Mouse (Mus musculus) CD4-positive, CD25-positive, alpha-beta regulatory T cell, adult 4 months (primary cell): ENCODE results near the gene Mrpl17. TPM values are rescaled to one million over a fixed set of nuclear protein-coding genes. Genes with fewer than 3 reads are reported as not detected.
A peak's percentile ranks its signal among the peaks of the same experiment; 100 is the strongest.
"Not testable (repeated sequence)": the region's sequence is repeated elsewhere in the genome, so short reads cannot be mapped to it uniquely, and the experiment has no call there.

Experiments
- ATAC-seq: one replicate; pipeline ENCODE4 v1.8.0; 2017
- polyA plus RNA-seq, 2 experiments: library from polyadenylated mRNA; unstranded; fragments of 100-300 nt; shearing (Covaris generic); gene quantifications; one replicate each; pipeline ENCODE4 v1.2.1; 2017

Gene Mrpl17
- 100 to 1,000 TPM; 162 to 170 TPM for polyA plus RNA-seq

DNA sequence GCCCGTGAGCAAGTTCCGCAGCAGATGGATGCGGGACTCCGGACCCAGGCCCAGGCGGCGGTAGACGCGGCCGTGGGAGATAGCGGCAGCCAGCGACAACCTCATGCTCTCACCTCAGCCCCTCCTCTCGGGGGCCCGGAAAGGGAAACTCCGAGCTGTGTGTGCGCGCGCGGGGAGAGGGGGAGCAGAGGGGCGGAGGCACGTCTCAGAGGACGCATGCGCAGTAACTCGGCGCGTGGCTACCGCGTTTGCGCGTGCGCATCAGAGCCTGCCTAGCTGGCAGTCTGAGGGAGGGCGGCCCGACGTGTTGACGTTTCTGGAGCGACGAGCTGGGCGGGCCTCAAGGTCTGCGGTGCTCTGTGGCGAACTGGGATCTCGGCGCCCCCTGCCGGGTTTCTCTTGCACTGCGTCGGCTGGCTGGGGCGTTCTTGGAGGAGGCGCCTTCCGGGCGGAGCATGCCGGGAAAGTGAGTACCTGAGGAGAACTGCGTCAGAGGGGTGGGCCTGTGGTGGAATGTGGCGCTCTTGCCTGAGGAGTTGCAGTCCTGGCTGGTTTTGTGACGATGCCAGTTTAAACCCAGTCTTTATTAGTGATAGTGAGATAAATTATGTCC is at the start of gene Mrpl17:
Gene Mrpl17, minus strand, starts transcription at position 223 of the 613 bp plus-strand sequence.
- ATAC-seq: peak; percentile 92

DNA sequence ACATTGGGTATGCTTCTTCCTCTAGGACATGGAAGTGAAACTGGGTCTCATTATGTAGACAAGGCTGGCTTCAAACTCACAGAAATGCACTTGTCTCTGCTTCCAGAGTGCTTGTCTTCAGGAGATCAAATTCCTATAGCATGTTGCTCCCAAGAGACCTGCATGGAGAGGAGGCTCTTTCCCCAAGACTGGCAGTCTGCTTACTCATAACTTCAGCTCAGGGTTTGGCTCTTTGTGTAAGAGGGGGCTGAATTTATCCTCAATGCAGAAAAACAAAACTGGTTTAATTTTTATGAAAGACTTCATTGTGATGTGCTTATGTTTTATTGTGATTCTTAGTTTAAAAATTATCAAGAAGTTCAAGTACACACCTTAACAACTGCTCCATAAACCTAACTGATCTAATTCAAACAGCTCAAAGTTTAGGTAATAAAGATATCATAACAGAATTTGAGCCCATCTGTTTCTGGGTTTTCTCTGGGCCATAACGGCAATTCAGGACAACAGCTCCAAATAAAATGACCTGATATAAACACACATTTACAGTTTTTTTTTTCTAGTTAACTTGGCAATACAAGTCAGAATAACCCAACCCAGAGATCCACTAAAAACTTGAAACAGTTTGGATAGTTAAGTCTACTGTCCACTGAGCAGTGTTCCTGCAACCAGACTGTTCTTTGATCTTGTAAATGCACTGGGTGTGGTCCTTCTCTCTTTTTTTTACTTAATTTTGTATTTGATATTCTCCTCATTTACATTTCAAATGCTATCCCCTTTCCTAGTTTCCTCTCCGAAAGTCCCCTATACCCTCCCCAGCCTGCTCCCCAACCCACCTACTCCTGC is 45.0 kb upstream of the Mrpl17 start:
- ATAC-seq: not testable (repeated sequence)

DNA sequence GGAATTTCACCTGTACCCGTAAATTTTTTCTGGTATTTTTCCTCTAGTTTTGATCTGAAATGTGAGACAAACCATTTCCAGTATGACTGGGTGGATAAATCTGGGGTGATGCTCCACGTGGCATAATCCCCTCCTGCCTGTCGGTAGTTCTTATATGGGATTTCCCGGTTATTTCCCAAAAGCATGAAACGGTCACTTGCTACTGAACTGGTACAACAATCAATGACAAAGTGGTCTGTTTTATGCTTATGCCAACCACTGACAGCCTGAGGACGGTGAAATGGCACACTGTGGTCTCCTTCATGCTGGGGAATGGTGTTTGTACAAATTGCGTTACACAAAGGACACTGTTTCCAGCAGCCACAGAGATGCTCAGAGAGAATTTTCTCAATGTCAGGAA is 13.4 kb upstream of the Mrpl17 start:
- no peak for ATAC-seq

DNA sequence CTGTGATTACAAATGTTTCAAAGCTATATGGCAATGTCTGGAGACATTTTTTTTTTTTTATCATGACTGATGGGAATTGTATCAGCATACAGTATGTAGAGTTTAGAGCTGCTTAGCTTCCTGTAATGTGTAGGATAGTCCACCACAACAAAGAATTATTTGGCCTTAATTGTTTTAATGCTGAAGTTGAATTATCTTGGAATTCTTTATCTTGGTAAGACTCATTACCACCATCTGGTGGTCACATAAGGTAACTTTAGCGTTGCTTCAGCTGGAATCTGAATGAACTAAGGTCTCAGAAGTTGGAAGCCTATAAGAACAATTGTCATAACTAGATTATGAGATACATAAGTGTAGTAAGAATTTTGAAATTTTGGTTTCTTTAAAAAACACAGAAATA is 7.6 kb upstream of the Mrpl17 start:
- ATAC-seq: peak; percentile 54

DNA sequence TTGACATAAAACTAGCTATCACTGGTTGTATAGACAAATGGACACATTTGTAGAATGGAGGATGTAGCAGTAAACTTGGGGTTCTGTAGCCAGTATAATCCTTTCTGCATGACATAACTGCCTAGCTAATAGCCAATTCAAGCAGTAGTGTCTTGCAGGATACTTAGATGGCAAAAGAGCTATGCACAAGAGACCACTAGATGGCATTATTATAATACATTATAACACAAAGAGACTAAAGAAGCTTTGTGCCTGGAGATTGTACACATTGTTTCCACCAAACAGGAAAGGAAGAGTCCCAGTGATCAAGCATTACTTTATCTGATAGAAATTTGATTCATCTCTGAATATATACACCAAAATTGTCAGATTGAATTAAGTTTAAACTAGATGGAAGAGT is 5.8 kb upstream of the Mrpl17 start:
- ATAC-seq: peak; percentile 76

DNA sequence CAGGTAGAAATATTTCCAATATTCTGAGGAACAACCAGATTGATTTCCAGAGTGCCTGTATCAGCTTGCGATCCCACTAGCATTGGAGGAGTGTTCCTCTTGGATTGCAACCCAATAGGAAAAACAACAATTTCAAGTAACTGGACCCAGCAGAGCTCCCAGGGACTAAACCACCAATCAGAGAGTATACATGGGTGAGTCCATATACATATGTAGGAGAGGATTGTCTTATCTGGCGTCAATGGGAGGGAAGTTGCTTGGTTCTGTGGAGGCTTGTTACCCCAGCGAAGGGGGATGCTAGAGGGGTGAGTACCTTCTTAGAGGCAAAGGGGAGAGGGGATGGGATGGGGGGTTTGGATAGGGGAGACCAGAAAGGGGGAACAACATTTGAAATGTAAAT is 2.4 kb upstream of the Mrpl17 start:
- no peak for ATAC-seq

DNA sequence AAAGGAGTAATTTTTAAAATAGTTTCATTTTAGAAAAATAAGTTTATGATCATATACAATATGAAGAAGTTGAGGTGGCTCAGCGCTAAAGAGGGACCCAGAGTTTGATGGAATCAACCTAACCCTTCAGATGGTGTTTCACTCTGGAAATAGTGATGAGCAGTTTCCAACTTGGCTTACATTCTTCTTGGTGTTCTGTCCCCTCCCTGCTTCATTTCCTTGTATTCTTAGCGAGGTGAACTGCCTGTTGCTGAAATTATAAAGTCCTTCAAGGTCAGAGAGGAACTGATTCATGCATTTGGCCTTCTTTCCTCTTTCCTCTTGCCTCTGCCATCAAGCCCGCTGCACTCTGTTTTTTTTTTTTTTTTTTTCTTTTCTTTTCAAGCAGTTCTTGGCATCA is 1.7 kb upstream of the Mrpl17 start:
- no peak for ATAC-seq

DNA sequence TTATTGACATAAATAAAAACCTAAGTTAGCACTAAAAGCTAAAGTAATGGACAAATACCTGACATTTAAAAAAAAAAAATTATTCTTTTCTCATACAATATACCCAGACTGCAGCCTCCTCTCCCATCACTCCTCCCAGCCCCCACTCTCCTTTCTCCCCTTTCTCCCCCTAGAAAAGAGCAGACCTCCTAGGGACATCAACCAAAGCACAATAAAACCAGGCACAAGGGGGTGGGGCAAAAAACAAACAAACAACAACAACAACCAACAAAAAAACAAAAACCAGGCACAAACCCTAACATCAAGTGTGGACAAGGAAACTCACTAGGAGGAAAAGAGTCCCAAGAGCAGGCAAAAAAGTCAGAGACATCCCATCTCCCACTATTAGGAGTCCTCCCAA is 617 bp upstream of the Mrpl17 start:
- no peak for ATAC-seq

DNA sequence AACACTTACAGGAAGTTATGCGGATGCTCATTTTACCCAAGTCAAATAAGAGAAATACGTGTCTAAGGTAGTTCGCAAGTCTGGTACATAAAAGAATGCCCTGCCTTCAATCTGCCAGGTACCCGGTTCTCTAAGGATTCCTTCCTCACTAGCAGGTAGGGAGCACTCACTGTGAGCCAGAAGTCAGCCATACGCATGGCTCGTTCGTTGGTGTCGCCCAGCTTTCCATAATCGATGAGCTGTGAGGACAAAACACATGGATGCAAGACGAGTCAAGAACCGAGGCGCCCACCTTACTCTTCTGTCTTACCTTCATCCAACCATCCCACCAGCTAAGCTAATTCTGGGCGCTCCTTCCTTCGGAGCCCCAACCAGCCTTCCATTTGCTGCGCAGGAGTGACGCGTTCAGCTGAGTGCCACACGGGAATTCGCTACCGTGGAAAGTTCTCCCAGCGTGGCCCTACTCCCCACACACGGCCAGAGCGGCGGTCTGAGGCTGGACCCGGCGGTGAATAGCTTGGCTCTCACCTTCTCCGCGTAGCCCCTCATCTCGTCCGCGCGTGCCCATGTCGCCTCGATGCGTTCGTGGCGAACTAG is 521 bp downstream of the Mrpl17 start:
- peak; percentile 4 for ATAC-seq

DNA sequence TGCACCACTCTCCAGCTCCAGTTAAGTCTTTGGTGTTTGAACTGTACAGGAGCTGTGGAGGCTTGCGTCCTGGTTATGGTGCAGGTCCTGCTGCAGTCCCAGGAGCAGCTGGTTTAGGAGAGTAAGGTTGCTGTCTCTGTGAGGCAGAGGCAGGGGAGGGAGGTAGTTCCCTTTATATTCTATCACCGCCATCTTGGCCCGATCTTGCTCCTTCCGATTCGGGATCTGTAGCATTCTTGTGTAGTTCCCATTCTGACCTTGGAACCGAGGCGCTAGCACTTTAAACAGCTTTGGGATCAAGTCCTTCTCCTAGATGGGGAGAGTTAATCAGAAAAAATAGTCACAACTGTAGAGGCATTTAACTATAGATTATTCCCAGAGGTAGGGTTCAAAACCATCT is 1.1 kb downstream of the Mrpl17 start:
- ATAC-seq: no peak

DNA sequence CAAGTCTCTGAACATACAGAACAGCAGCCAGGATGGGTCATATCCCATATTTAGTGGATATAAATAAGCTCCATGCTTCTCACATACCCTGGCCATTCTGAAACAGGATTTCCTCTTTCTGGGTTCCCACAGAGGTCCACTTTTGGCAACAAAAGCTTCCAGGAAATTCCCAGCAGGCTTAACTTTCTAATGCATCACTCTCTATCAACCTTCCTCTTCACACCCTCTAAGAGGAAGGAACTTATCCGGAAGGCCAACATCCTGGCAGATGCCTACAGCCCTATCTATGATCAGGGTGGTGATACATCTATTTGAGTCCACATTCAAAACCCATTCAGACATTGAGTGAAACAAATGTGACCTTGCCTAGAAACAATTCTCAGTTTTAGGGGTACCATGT is 2.5 kb downstream of the Mrpl17 start:
- no peak for ATAC-seq

DNA sequence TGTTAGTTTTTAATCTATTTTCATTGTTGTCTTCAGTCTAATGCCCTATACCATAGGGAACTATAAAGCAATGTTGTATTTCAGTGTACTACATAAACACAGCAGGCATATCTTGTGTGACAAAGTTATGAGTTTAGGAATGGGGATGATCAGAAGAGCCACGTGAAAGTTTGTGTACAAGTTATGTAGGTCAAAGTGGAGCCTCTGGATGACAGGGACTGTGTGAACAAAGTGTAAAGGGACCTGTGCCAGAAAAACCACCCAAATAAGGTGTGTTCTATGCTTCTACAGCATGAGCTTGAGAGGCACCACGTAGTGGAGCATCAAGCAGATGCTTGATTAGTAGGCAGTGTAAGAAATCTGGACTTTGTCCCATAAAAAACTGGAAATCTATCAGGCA is 4.2 kb downstream of the Mrpl17 start:
- ATAC-seq: no peak

DNA sequence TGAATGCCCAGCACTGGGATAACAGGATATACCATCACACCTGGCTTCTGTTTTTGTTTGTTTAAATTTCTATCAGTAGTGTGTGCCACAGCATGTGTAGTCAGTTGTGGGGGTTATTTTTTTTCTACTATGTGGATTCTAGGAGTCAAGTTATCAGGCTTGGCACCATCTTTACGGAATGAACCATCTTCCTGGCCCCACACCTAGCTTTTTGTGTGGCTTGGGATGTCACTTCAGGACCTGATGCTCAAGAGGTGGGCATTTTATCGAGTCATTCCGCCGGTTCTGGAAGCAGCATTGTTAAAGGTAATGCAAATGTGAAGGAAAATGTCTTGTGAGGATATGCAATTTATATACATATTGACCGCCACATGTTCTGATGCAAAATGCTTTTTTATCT is 4.8 kb downstream of the Mrpl17 start:
- no peak for ATAC-seq

DNA sequence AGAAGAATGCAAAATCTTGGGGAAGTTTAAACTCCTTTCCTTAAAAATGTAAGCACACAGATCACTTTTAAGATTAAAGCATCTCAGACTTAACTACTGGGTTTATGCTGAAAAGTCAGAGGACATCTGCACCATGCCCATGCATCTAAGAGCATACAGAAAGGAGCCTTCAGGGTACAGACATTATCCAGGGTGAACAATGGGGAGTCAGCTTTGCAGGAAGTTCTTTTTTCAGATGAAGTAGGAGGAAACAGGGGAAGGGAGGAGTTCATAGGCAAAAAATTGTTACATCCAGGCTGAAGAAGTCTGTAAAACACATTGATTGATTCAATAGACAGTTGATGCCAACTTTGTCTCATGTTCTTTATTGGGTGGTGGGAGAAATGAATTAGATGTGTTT is 7.5 kb downstream of the Mrpl17 start:
- ATAC-seq: no peak

DNA sequence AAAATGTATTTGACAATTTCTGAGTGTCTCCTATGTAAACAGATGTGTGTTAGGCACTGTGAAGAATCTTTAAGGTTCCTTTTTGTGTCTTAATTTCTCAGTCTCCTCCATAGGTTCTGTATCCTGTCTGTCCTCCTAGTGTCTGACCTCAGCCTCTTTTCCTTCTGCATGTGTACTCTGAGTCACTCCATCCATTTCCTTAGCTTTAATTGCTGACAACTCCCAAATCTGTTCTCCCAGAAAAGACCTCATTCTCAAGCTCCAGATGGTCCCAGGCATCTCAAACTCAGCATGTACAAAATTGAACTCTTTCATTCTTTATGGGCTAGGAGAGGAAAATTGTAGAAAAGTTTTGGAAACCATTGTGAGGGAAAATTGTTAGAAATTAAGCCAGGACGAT is 8.1 kb downstream of the Mrpl17 start:
- no peak for ATAC-seq

DNA sequence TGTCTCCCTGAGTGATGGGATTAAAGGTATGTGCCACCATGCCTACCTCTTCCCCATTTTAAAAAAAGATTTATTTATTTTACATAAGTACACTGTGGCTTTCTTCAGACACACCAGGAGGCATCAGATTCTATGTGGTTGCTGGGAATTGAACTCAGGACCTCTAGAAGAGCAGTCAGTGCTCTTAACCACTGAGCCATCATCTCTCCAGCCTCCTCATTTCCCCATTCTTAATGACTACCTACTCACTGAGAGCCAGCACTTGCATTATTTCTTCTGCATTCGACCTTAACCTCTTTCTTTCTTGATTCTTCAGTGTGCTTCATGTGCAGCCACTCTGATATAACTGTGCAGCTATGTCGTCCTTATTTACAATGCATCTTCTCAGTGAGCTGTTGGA is 8.6 kb downstream of the Mrpl17 start:
- ATAC-seq: no peak

DNA sequence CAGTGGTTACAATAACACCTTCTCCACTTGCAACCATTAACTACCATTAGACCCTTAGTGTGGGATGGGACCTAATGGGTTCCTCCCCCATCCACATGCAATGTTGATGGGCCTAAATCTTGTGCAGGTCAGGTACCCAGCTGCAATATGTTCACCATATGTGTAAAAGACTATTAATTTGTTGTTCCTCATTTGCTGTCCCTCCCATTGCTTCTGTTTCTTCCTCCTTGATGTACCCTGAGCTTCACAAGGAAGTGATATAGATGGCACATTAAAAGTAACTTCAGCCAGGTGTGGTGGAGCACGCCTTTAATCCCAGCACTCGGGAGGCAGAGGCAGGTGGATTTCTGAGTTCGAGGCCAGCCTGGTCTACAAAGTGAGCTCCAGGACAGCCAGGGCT is 13.9 kb downstream of the Mrpl17 start:
- ATAC-seq: no peak

DNA sequence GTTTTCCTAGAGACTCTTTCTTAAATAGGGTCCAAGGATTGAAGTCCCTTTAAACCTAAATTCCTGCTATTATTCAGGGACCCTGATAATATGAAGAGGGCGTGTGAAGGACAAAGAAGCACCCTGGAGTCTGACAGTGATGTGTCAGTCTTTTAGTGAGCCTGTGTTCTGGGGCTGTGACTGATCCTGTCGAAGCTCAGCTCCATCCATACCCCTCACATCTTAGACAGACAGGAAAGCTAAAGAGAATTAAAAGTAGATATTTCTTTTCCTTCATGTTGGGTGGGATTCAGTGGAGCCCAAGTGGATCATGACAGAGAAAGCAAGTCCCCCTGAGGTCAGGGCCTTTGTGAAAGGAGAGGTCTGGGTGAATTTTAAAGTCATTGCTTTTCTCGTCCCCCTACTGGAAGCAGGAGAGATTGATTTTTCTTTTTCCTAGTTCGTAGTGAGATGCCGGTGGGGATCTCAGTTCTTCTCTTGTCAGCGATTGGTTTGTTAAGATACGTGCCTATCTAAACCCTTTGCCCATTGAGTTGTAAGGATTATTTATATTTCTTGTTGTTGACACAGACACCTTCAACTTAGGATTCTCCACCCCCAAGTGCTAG is 15.0 kb downstream of the Mrpl17 start:
- ATAC-seq: peak; percentile 34

DNA sequence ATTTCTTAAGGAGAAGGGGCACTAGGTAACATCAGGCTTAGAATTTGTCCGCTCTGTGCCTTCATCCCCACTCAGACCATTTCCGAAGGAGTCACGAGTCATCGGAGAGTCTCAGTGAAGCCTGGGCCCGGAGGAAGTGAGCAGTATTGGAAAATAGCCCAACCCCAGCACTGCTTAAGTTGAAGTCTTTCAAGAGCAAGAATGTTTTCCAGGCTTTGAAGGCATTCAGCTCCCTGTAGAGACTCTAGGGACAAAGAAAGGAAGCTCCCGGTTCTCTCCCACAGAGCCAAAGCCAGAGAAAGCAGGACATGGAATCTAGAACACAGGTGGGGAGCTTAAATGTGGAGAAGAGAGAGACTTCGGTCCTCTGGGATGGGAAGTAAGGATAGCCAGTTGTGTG is 17.2 kb downstream of the Mrpl17 start:
- ATAC-seq: no peak

DNA sequence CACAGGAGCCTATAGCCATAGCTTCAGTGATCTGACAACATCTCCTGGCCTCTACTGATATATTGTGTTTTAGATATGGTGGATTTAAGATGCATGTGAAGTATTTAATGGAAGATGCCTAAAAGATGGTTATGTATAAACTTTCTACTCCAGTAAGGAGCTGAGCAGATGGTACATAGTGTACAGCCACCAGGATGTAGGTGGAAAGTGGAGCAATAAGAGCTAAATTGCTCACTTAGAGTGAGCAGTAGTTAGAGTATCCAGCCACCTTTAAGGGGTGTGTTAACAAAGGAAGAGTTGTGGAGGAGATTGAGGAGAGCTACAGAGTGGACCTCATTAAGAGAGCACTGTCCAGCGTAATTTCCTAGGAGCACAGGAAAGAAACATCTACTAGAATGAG is 19.8 kb downstream of the Mrpl17 start:
- no peak for ATAC-seq

DNA sequence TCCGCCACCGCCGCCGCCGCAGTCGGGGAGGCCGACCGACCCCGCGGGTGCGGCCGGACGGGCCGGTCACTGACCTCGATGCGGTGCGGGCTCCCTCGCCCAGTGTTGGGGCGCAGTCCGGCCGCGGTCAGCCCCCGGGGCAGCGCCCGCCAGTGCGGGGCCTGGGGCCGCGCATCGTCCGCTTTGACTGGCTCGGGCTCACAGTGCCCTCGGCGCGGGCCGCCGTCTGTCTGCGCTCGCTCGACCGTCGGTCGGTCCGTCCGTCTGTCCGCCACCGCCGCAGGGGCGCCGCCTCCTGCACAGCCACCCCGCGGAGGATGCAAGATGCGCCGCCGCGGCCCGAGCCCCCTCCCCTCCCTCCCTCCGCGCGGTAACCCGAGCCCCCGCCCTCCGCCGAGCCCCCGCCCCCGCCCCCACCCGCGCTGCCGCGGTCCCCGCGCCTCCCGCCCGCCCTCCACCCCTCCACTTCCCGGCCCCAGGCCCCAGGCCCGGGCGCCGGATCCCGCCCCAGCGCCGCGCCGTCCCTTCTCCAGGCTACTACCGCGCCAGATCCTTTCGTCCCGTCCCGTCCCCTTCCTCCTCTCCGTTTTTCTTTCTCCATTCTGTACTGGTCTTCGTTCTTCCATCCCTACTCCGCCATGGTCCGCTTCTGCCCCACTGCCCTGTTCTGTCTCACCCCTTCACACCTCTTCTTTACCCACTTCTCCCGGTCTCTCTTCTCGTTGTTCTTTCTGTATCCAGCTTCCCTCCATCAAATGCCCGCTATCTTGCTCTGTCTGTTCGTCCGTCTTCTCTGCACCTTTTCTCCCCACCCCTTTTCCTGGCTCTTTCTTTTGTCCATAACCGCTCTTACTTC is 23.4 kb downstream of the Mrpl17 start, which contains the start of gene Dchs1:
Gene Dchs1, minus strand, starts transcription at position 370 of the 856 bp plus-strand sequence.
- peak; percentile 49 for ATAC-seq

DNA sequence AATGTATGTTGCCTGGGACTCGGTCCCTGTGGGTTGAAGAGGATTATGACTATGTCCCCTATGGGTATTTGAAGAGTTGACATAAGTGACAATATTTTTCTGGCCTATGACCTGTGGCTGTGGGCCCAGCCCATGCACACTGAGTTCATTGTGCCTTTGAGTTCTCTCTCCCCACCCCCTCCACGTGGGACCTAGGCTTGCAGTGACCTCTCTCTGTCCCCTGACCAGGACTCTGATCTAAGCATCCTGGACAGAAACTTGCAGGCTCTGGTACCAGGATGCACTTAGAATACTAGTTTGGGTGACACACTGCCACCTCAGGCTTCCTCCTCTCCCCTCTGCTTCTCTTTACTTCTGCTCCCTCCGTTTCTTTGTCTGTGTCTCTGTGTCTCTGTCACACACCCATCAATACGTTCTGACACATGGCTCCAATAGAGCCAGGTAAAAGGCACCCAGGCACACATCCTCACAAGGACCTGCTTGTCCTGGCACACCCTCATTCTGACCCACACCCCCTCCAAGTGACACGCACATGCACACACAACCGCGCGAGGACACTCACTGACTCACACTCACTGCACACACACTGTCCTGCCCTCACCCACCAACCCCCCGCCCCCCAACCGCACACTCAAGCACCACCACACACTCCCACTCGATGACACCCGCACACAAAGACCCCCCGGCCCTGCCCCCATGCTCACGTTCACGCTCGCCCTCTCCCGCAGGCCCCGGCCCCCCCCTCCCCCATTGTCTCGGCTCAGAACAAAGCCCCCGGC is 24.2 kb downstream of the Mrpl17 start:
- ATAC-seq: no peak
